Mouse (Mus musculus) MEL (cell line): ENCODE measurements around the gene Gsg1l. TPM values are rescaled to one million over a fixed set of nuclear protein-coding genes. Genes with fewer than 3 reads are reported as not detected.

Experiments
- DNase-seq: peaks from one replicate; pipeline ENCODE4 v3.0.0; 2011; ENCODE audit warnings: low read depth, low spot score
- H3K27ac ChIP-seq: 2 replicates; pipeline ENCODE4 v1.5.1; 2012; ENCODE audit warnings: low read depth, mild to moderate bottlenecking, control low read depth, low read length, moderate library complexity; ENCODE audit not compliant: control insufficient read depth
- H3K27me3 ChIP-seq, 2 experiments: fragments of 150-350 bp in 1 of 2; sonication (generic) in 1 of 2; 2 replicates each; pipeline ENCODE4 v1.6.1; 2012; ENCODE audit warnings: low read length in 2 of 2, mild to moderate bottlenecking in 2 of 2, improper control_type of control experiment in 1 of 2, moderate library complexity in 1 of 2; ENCODE audit not compliant: insufficient read depth in 2 of 2, control insufficient read depth in 1 of 2
- H3K36me3 ChIP-seq, 2 experiments: 2 replicates each; pipeline ENCODE4 v1.6.1; 2012 to 2014; ENCODE audit warnings: low read length in 2 of 2, improper control_type of control experiment in 1 of 2, inconsistent platforms in 1 of 2, mild to moderate bottlenecking in 1 of 2; ENCODE audit not compliant: insufficient read depth in 2 of 2, control insufficient read depth in 1 of 2
- H3K4me1 ChIP-seq, 2 experiments: fragments of 150-350 bp in 1 of 2; sonication (generic) in 1 of 2; 2 replicates each; pipeline ENCODE4 v1.6.1; 2012; ENCODE audit warnings: low read length in 2 of 2, improper control_type of control experiment in 1 of 2, mild to moderate bottlenecking in 1 of 2; ENCODE audit not compliant: insufficient read depth in 2 of 2, control insufficient read depth in 1 of 2
- H3K4me3 ChIP-seq, 2 experiments: fragments of 150-350 bp in 1 of 2; sonication (generic) in 1 of 2; 2 replicates each; pipeline ENCODE4 v1.5.1; 2012; ENCODE audit warnings: low read depth in 2 of 2, low read length in 2 of 2, mild to moderate bottlenecking in 2 of 2, moderate library complexity in 2 of 2, control low read depth in 1 of 2, improper control_type of control experiment in 1 of 2; ENCODE audit not compliant: control insufficient read depth in 1 of 2, insufficient read depth in 1 of 2
- H3K79me2 ChIP-seq: 2 replicates; pipeline ENCODE4 v1.6.1; 2012; ENCODE audit warnings: mild to moderate bottlenecking, low read length, moderate library complexity; ENCODE audit not compliant: control insufficient read depth, poor library complexity, insufficient read depth
- H3K9ac ChIP-seq: 2 replicates; pipeline ENCODE4 v1.6.1; 2012; ENCODE audit warnings: low read depth, mild to moderate bottlenecking, control low read depth, low read length, moderate library complexity; ENCODE audit not compliant: control insufficient read depth, poor library complexity, severe bottlenecking
- H3K9me3 ChIP-seq: fragments of 150-350 bp; sonication (generic); replicated peaks from 2 replicates; pipeline ENCODE4 v1.6.1; 2012; ENCODE audit warnings: mild to moderate bottlenecking, low read length, improper control_type of control experiment, moderate library complexity; ENCODE audit not compliant: insufficient read depth
- CHD1 ChIP-seq: IDR thresholded peaks from 2 replicates; pipeline ENCODE4 v1.6.1; 2012; ENCODE audit warnings: low read depth, mild to moderate bottlenecking, inconsistent platforms, low read length, improper control_type of control experiment
- CHD2 ChIP-seq: IDR thresholded peaks from 2 replicates; pipeline ENCODE4 v1.6.1; 2011; ENCODE audit warnings: low read length, improper control_type of control experiment
- CTCF ChIP-seq, 3 experiments: IDR thresholded peaks in 2 of 3; conservative IDR thresholded peaks in 1 of 3; 2 replicates each; pipeline ENCODE4 v1.5.1; 2011 to 2012; ENCODE audit warnings: low read length in 3 of 3, low read depth in 2 of 3, mild to moderate bottlenecking in 2 of 3, improper control_type of control experiment in 1 of 3, inconsistent platforms in 1 of 3, mixed read lengths in 1 of 3, moderate library complexity in 1 of 3; ENCODE audit not compliant: control insufficient read depth in 1 of 3, insufficient read depth in 1 of 3, poor library complexity in 1 of 3, severe bottlenecking in 1 of 3
- E2F4 ChIP-seq: IDR thresholded peaks from 2 replicates; pipeline ENCODE4 v1.6.1; 2011; ENCODE audit warnings: low read depth, low read length, improper control_type of control experiment, borderline replicate concordance
- ELF1 ChIP-seq: IDR thresholded peaks from 2 replicates; pipeline ENCODE4 v1.6.1; 2014; ENCODE audit warnings: low read depth, mild to moderate bottlenecking, inconsistent platforms, low read length, improper control_type of control experiment, moderate library complexity
- GATA1 ChIP-seq: IDR thresholded peaks from 2 replicates; pipeline ENCODE4 v1.6.1; 2011; ENCODE audit warnings: low read depth, low read length, improper control_type of control experiment
- KAT2A ChIP-seq: conservative IDR thresholded peaks from 2 replicates; pipeline ENCODE4 v1.6.1; 2012; ENCODE audit warnings: low read depth, low read length, improper control_type of control experiment, inconsistent platforms
- MAX ChIP-seq: IDR thresholded peaks from 2 replicates; pipeline ENCODE4 v1.6.1; 2011; ENCODE audit warnings: low read length, improper control_type of control experiment
- MEF2A ChIP-seq: IDR thresholded peaks from 2 replicates; pipeline ENCODE4 v1.6.1; 2014; ENCODE audit warnings: low read depth, mild to moderate bottlenecking, inconsistent platforms, low read length, improper control_type of control experiment; ENCODE audit not compliant: poor library complexity, insufficient replicate concordance, severe bottlenecking; ENCODE audit errors: extremely low read depth
- MYC ChIP-seq: IDR thresholded peaks from 2 replicates; pipeline ENCODE4 v1.6.1; 2011; ENCODE audit warnings: low read depth, mild to moderate bottlenecking, low read length, improper control_type of control experiment, moderate library complexity
- NRF1 ChIP-seq: IDR thresholded peaks from 2 replicates; pipeline ENCODE4 v1.6.1; 2014; ENCODE audit warnings: low read depth, mild to moderate bottlenecking, inconsistent platforms, low read length, improper control_type of control experiment, moderate library complexity; ENCODE audit not compliant: poor library complexity, insufficient read depth, severe bottlenecking
- POLR2AphosphoS2 ChIP-seq: IDR thresholded peaks from 2 replicates; pipeline ENCODE4 v1.6.1; 2011; ENCODE audit warnings: low read length, improper control_type of control experiment
- RAD21 ChIP-seq: IDR thresholded peaks from 2 replicates; pipeline ENCODE4 v1.6.1; 2011; ENCODE audit warnings: mild to moderate bottlenecking, low read depth, low read length, improper control_type of control experiment
- SIN3A ChIP-seq: IDR thresholded peaks from 2 replicates; pipeline ENCODE4 v1.6.1; 2012; ENCODE audit warnings: low read length, improper control_type of control experiment, inconsistent platforms
- SMC3 ChIP-seq: IDR thresholded peaks from 2 replicates; pipeline ENCODE4 v1.6.1; 2011; ENCODE audit warnings: low read depth, low read length, improper control_type of control experiment
- TAL1 ChIP-seq: IDR thresholded peaks from 2 replicates; pipeline ENCODE4 v1.6.1; 2012; ENCODE audit warnings: mild to moderate bottlenecking, inconsistent platforms, low read length, moderate library complexity, mixed read lengths
- USF1 ChIP-seq: IDR thresholded peaks from 2 replicates; pipeline ENCODE4 v1.6.1; 2014; ENCODE audit warnings: low read depth, mild to moderate bottlenecking, inconsistent platforms, low read length, improper control_type of control experiment, moderate library complexity
- USF2 ChIP-seq, 2 experiments: IDR thresholded peaks; 2 replicates each; pipeline ENCODE4 v1.6.1; 2011 to 2012; ENCODE audit warnings: improper control_type of control experiment in 2 of 2, low read length in 2 of 2, borderline replicate concordance in 1 of 2, inconsistent platforms in 1 of 2, low read depth in 1 of 2, mild to moderate bottlenecking in 1 of 2; ENCODE audit not compliant: insufficient read depth in 1 of 2
- ZC3H11A ChIP-seq: IDR thresholded peaks from 2 replicates; pipeline ENCODE4 v1.6.1; 2012; ENCODE audit warnings: low read depth, mild to moderate bottlenecking, inconsistent platforms, low read length, improper control_type of control experiment
- ZKSCAN1 ChIP-seq: IDR thresholded peaks from 2 replicates; pipeline ENCODE4 v1.6.1; 2012; ENCODE audit warnings: low read depth, mild to moderate bottlenecking, inconsistent platforms, low read length, improper control_type of control experiment, moderate library complexity
- ZMIZ1 ChIP-seq: IDR thresholded peaks from 2 replicates; pipeline ENCODE4 v1.6.1; 2012; ENCODE audit warnings: low read depth, mild to moderate bottlenecking, inconsistent platforms, low read length, improper control_type of control experiment, moderate library complexity
- polyA plus RNA-seq, 2 experiments: library from polyadenylated mRNA; stranded (reverse) in 1 of 2; unstranded in 1 of 2; fragments of >175 nt in 1 of 2; fragments of >200 nt in 1 of 2; gene quantifications; 2 replicates each; pipeline versions ENCODE4 v1.2.1 to v1.2.4; 2012; ENCODE audit warnings: low replicate concordance in 2 of 2, low read depth in 1 of 2; ENCODE audit not compliant: insufficient read length in 2 of 2, insufficient read depth in 1 of 2, missing spikeins in 1 of 2
- total RNA-seq: library from RNA; depleted of rRNA; stranded (reverse); fragments of 300-350 nt; gene quantifications from 2 replicates; pipeline ENCODE4 v1.2.3, GENCODE M21; 2012

The Gsg1l gene
- total and polyA plus RNA-seq, 3 experiments, result not detected

DNA sequence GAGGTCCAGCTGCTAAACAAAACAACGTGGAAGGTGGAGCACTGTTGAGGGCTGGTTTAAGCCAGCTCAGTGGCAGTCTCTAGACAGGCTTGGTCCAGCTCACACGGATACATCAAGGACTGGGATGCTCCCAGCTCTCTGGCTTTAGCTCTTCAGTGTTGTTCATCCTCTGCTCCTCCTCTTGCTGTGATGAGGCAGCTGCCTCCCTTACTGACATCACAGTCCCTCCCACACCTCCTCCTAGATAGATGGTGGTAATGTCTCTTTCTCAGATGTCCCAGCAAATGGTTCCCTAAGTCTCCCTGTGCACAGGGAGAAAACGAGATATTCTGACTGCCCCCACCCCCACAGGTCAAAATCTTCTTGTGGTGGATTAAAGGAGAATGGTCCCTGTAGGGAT lies 11.0 kb upstream of the Gsg1l start:
- H3K27me3 ChIP-seq, result no peaks in the 10 kb centered on the region
- DNase-seq, result no peak
- no peak overlapping the region for H3K4me3 ChIP-seq
- no peaks in the 10 kb centered on the region for H3K79me2 ChIP-seq
- H3K4me1 ChIP-seq, result no peaks in the 10 kb centered on the region
- TF ChIP-seq USF1 (no peak), USF2 (IDR thresholded peaks at IDR 0.05; ENCODE audit: borderline replicate concordance in 1 of 2, insufficient read depth in 1 of 2, low read depth in 1 of 2, low read length in 2 of 2) (no peak), MYC (no peak), ZC3H11A (no peak), ZMIZ1 (no peak), E2F4 (no peak), CHD2 (no peak), KAT2A (no peak), SIN3A (no peak), POLR2AphosphoS2 (no peak), MAX (no peak), ZKSCAN1 (no peak), GATA1 (no peak), ELF1 (no peak), RAD21 (no peak), MEF2A (no peak)
- H3K27ac ChIP-seq, result no peak overlapping the region
- no peak overlapping the region for H3K9ac ChIP-seq
- no peaks in the 10 kb centered on the region for H3K36me3 ChIP-seq
- H3K9me3 ChIP-seq, result no peaks in the 10 kb centered on the region

DNA sequence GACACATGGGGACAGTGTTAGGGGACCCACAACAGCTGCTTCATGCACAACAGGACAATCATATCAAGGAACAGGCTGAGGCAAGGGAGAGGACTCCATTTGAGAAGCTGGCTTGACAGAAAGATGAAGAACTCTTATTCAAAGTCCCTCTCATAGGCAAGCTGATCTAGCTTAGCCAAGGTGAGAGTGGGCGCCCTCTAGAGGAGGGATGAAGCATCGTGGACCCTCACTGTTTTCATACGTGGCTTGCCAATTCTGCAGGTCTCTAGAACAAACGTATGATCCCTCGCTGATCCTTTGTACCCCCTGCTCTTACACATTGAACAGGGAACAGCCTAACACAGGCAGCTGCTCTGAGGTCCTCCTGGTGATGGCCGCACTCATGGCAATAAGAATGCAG lies 7.6 kb upstream of the Gsg1l start:
- Histone ChIP-seq H3K4me3 (no peak overlapping the region), H3K9me3 (no peaks in the 10 kb centered on the region), H3K79me2 (no peaks in the 10 kb centered on the region), H3K4me1 (no peaks in the 10 kb centered on the region), H3K36me3 (no peaks in the 10 kb centered on the region), H3K27me3 (no peaks in the 10 kb centered on the region), H3K9ac (no peak overlapping the region), H3K27ac (no peak overlapping the region)
- peak; percentile 84 for DNase-seq
- no peak for TF ChIP-seq MAX
- TF ChIP-seq MYC, result 0 out of 2 replicates have a peak, but pooled peaks have one; percentile 28
- no peak for TF ChIP-seq CHD1
- TF ChIP-seq GATA1, result no peak
- TF ChIP-seq ZKSCAN1, result no peak
- TF ChIP-seq NRF1, result no peak
- TF ChIP-seq SMC3, result peak; percentile 87
- peak; percentile 63 for TF ChIP-seq ZC3H11A
- TF ChIP-seq TAL1, result no peak
- TF ChIP-seq CTCF (IDR thresholded peaks at IDR 0.05 in 2 of 3, conservative IDR thresholded peaks at IDR 0.05 in 1 of 3; ENCODE audit: control insufficient read depth in 1 of 3, insufficient read depth in 1 of 3, low read depth in 2 of 3, low read length in 3 of 3, poor library complexity in 1 of 3, severe bottlenecking in 1 of 3), result peak; percentile 89 to 95 (median 94)
- TF ChIP-seq ELF1, result no peak
- peak; percentile 84 for TF ChIP-seq RAD21
